Mouse (Mus musculus) lung, postnatal 0 days (tissue): ENCODE data around the gene Hes2.

ENCODE experiments used
- CTCF ChIP-seq: IDR thresholded peaks from 2 replicates; pipeline ENCODE4 v1.5.1; 2016; ENCODE audit warnings: antibody characterized with exemption, mild to moderate bottlenecking
- EP300 ChIP-seq: IDR thresholded peaks from 2 replicates; pipeline ENCODE4 v1.6.1; 2016; ENCODE audit warnings: antibody characterized with exemption, mild to moderate bottlenecking, control low read depth

GRCm38 (mm10) chr4:152140441-152140840 lies 18.2 kb upstream of the Hes2 start:
- peak; percentile 80 for TF ChIP-seq CTCF
- TF ChIP-seq EP300 = no peak
